Mouse (Mus musculus) gastrocnemius, postnatal 14 days (tissue): ENCODE results near the gene Lcn6. TPM values are rescaled to one million over a fixed set of nuclear protein-coding genes. Genes with fewer than 3 reads are reported as not detected.
"Not testable (repeated sequence)": the region's sequence is repeated elsewhere in the genome, so short reads cannot be mapped to it uniquely, and the experiment has no call there.

Source experiments
- DNase-seq: peaks from one replicate; pipeline ENCODE4 v3.0.0; 2021; ENCODE audit warnings: mixed read lengths
- intact Hi-C: fragments of 180-260 bp; cut with DNase I; formaldehyde crosslinking; loops from one replicate; pipeline ENCODE4 v1.15.1; 2025; ENCODE audit warnings: low total_unique reads
- total RNA-seq, 2 experiments: library from RNA; stranded (reverse); gene quantifications; 2 replicates each; pipeline ENCODE4 v1.2.3; 2021

Gene Lcn6
- total RNA-seq, 2 experiments from 2014 or later = not detected

- intact Hi-C loops = loop anchor here (10.0 kb wide), 1 partner anchor 64 kb away; no protein-coding TSS in a partner anchor
- DNase-seq = no peak
Measured at GRCm38 (mm10) chr2:25698696-25699095, 22.1 kb downstream of the Lcn6 start.

- intact Hi-C loops = loop anchor here (10.0 kb wide), 1 partner anchor 65 kb away; no protein-coding TSS in a partner anchor
Measured at GRCm38 (mm10) chr2:25699743-25700142, 23.2 kb downstream of the Lcn6 start, which contains the start of gene Obp2a. Gene Obp2a, plus strand, starts transcription at chr2:25700043.

GRCm38 (mm10) chr2:25701001-25701400 lies 24.4 kb downstream of the Lcn6 start:
- intact Hi-C loops = no loop called here
- no peak for DNase-seq

More at GRCm38 (mm10) chr2:25699743-25700142, 23.2 kb downstream of the Lcn6 start, which contains the start of gene Obp2a:
- DNase-seq = not testable (repeated sequence)

DNA sequence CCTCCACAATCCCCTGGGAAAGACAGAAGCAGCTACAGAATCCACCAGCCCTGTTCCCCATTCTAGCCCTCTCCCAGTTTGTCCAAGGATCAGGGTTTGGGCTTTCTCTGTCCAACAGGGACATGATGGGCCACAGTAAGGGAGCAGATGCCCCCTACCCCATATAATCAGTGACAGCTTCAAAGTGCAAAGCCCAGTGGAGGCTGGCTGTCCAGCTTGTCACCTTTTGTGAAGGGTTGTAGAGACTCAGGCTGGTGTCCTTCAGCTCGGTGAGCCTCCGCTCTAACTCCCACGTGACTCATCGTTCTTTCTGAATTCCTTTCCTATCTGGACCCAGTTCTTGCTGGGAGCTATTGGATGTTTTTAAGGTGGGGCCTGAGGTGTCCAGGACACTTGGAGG lies 27.1 kb downstream of the Lcn6 start:
- DNase-seq = no peak
- intact Hi-C loops = no loop called here

- DNase-seq = peak; percentile 78
- intact Hi-C loops = no loop called here
Measured at GRCm38 (mm10) chr2:25706643-25707481, 30.3 kb downstream of the Lcn6 start, which contains the start of gene Bmyc. Gene Bmyc, plus strand, starts transcription at chr2:25706739.

DNA sequence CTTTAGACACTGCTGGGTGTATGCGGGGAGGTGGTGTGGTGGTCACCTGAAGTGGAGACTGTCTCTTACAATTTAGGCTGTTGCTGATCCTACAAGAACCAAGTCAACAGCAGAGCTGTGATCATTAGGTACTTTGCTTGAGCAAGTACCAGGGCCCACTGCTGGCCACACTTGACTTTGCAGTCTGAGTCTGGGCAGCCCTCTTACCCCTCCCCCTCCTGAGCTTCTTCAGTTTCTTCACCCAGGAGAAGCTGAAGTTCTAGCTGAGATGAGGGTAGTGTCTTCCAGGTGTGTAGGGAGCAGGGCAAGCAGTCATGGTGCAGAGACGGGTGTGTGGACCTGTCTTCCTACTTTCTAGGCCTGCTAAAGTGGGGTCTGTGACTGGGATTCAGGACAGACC lies 31.5 kb downstream of the Lcn6 start:
- peak; percentile 40 for DNase-seq
- intact Hi-C loops = no loop called here

DNA sequence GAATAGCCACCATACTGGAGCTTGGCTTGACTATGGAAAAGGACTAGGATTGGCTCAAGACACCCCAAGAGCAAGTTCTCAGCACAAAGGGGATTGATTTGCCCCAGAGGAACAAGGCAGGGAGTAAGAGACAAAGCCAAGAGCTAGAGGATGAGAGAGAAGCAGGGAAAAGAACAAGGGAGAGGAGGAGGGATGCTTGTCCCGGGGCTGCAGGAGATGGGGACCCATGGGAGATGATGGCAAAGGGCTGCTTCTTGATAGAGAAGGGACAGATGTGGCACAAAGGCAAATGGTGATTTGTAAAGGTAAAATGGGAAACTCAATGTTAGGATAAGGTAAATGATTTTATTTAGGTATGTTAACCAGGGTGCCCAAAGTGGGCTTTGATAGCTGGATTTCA lies 32.5 kb downstream of the Lcn6 start:
- intact Hi-C loops, DNase-seq: not testable (repeated sequence)

- DNase-seq, intact Hi-C loops: not testable (repeated sequence)
Measured at GRCm38 (mm10) chr2:25709791-25710190, 33.2 kb downstream of the Lcn6 start.

- DNase-seq, intact Hi-C loops: not testable (repeated sequence)
Measured at GRCm38 (mm10) chr2:25711641-25712040, 35.1 kb downstream of the Lcn6 start.

DNA sequence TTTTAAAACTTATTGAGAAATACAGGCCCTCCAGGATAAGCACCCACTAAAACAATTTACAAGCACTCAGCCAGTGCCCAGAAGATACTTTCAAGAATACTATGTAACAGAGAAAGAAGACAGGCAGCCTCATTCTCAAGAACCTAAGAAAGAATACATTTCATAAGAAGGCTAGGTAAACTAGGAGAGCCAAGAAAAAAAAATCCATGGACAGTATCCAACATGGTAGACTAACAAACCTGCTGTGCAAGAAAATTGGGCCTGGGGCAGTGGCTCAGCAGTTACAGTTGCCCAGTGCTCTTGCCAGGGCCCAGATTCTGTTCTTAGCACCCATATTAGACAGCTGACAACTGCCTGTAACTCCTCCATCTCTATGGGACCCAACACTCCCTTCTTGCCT lies 40.6 kb downstream of the Lcn6 start:
- intact Hi-C loops = no loop called here
- DNase-seq = no peak

Other genes starting within 250 kb of the Lcn6 start
- gene Abca2, start 248.1 kb upstream of the Lcn6 start, total RNA-seq = 10 to 100 TPM in 1 of 2 experiments, 1 to 10 TPM in 1; 9.2 to 11.6 TPM
- gene Clic3, start 219.9 kb upstream of the Lcn6 start, total RNA-seq = not detected
- 10 to 100 TPM; 15.7 to 18.9 TPM for gene Paxx, start 215.7 kb upstream of the Lcn6 start, total RNA-seq
- 1 to 10 TPM; 1.3 to 1.4 TPM for gene Ptgds, start 206.7 kb upstream of the Lcn6 start, total RNA-seq
- gene Lcn12, start 182.9 kb upstream of the Lcn6 start, total RNA-seq = not detected
- 10 to 100 TPM; 68.6 to 70.5 TPM for gene Fbxw5, start 176.0 kb upstream of the Lcn6 start, total RNA-seq
- under 1 TPM; 0.91 to 0.98 TPM for gene C8g, start 175.1 kb upstream of the Lcn6 start, total RNA-seq
- 10 to 100 TPM in 1 of 2 experiments, 1 to 10 TPM in 1; 9.7 to 13.3 TPM for gene Traf2, start 129.8 kb upstream of the Lcn6 start, total RNA-seq
- gene Edf1, start 118.9 kb upstream of the Lcn6 start, total RNA-seq = 100 to 1,000 TPM; 164 to 173 TPM
- gene Mamdc4, start 101.9 kb upstream of the Lcn6 start, total RNA-seq = under 1 TPM; 0.68 to 0.80 TPM
- gene Phpt1, start 101.6 kb upstream of the Lcn6 start, total RNA-seq = 10 to 100 TPM; 42.6 to 44.8 TPM
- gene Ajm1, start 95.0 kb upstream of the Lcn6 start, total RNA-seq = under 1 TPM in 1 of 2 experiments, not detected in 1; 0.10 TPM
- 10 to 100 TPM; 39.5 to 41.0 TPM for gene Rabl6, start 68.3 kb upstream of the Lcn6 start, total RNA-seq
- not detected for gene Ccdc183, start 59.1 kb upstream of the Lcn6 start, total RNA-seq
- gene Tmem141, start 54.8 kb upstream of the Lcn6 start, total RNA-seq = 10 to 100 TPM; 12.1 to 14.3 TPM
- gene Fcna, start 48.8 kb upstream of the Lcn6 start, total RNA-seq = 1 to 10 TPM; 5.7 to 6.2 TPM
- gene Lcn8, start 23.7 kb upstream of the Lcn6 start, total RNA-seq = 10 to 100 TPM; 31.0 to 33.3 TPM
- not detected for gene Lcn5, start 18.8 kb upstream of the Lcn6 start, total RNA-seq
- not detected for gene Lcn10, start 5.9 kb downstream of the Lcn6 start, total RNA-seq
- gene Obp2a, start 23.3 kb downstream of the Lcn6 start, total RNA-seq = not detected
- 10 to 100 TPM; 10.9 to 15.5 TPM for gene Bmyc, start 30.0 kb downstream of the Lcn6 start, total RNA-seq
- gene Obp2b, start 60.2 kb downstream of the Lcn6 start, total RNA-seq = not detected
- not detected for gene Lcn3, start 88.8 kb downstream of the Lcn6 start, total RNA-seq
- not detected for gene Lcn11, start 100.2 kb downstream of the Lcn6 start, total RNA-seq
- gene Gm13539, start 105.5 kb downstream of the Lcn6 start, total RNA-seq = not detected
- gene Glt6d1, start 139.1 kb downstream of the Lcn6 start, total RNA-seq = not detected
- gene Lcn9, start 146.4 kb downstream of the Lcn6 start, total RNA-seq = not detected
- not detected for gene Sohlh1, start 170.5 kb downstream of the Lcn6 start, total RNA-seq
- gene Kcnt1, start 186.9 kb downstream of the Lcn6 start, total RNA-seq = under 1 TPM; 0.23 to 0.84 TPM